Mouse (Mus musculus) adrenal gland, postnatal 10 days (tissue): ENCODE data around the gene Tagap. TPM values are rescaled to one million over a fixed set of nuclear protein-coding genes. Genes with fewer than 3 reads are reported as not detected.
"Not testable (repeated sequence)": the region's sequence is repeated elsewhere in the genome, so short reads cannot be mapped to it uniquely, and the experiment has no call there.

Experiments
- DNase-seq: peaks from one replicate; pipeline ENCODE4 v3.0.0; 2021; ENCODE audit warnings: mixed read lengths
- total RNA-seq, 2 experiments: library from RNA; stranded (reverse); gene quantifications; 2 replicates each; pipeline ENCODE4 v1.2.3; 2021

Tagap gene
- total RNA-seq, 2 experiments from 2014 or later: 4.5 to 4.6 TPM

- no peak for DNase-seq
Measured at GRCm38 (mm10) chr17:7914596-7915227, 11.1 kb upstream of the Tagap start.

- DNase-seq: no peak
Measured at GRCm38 (mm10) chr17:7915791-7916190, 10.0 kb upstream of the Tagap start.

GRCm38 (mm10) chr17:7916782-7917574 lies 8.8 kb upstream of the Tagap start:
- no peak for DNase-seq

- no peak for DNase-seq
Measured at GRCm38 (mm10) chr17:7918355-7918754, 7.4 kb upstream of the Tagap start.

GRCm38 (mm10) chr17:7919209-7919608 lies 6.6 kb upstream of the Tagap start:
- DNase-seq: no peak

- no peak for DNase-seq
Measured at GRCm38 (mm10) chr17:7922564-7922963, 3.2 kb upstream of the Tagap start.

GRCm38 (mm10) chr17:7924185-7924725 lies 1.5 kb upstream of the Tagap start:
- DNase-seq: no peak

GRCm38 (mm10) chr17:7927582-7928535 lies 2.1 kb downstream of the Tagap start:
- peak; percentile 87 for DNase-seq

- no peak for DNase-seq
Measured at GRCm38 (mm10) chr17:7928662-7929061, 2.9 kb downstream of the Tagap start.

GRCm38 (mm10) chr17:7929279-7929678 lies 3.5 kb downstream of the Tagap start:
- no peak for DNase-seq

GRCm38 (mm10) chr17:7931096-7931990 lies 5.5 kb downstream of the Tagap start:
- DNase-seq: no peak

GRCm38 (mm10) chr17:7932121-7932520 lies 6.3 kb downstream of the Tagap start:
- DNase-seq: not testable (repeated sequence)

- peak; percentile 52 for DNase-seq
Measured at GRCm38 (mm10) chr17:7939640-7940039, 13.8 kb downstream of the Tagap start.

GRCm38 (mm10) chr17:7945117-7946052 lies 19.6 kb downstream of the Tagap start, which contains the start of gene Rsph3a:
TSS of gene Rsph3a (plus strand) at chr17:7945614.
- DNase-seq: peak; percentile 91

GRCm38 (mm10) chr17:7946053-7946627 lies 20.3 kb downstream of the Tagap start:
- DNase-seq: not testable (repeated sequence)

- DNase-seq: not testable (repeated sequence)
Measured at GRCm38 (mm10) chr17:7951333-7951732, 25.5 kb downstream of the Tagap start.

- not testable (repeated sequence) for DNase-seq
Measured at GRCm38 (mm10) chr17:7957242-7957641, 31.4 kb downstream of the Tagap start.

GRCm38 (mm10) chr17:7963333-7963732 lies 37.5 kb downstream of the Tagap start:
- DNase-seq: not testable (repeated sequence)

- not testable (repeated sequence) for DNase-seq
Measured at GRCm38 (mm10) chr17:7964398-7964797, 38.6 kb downstream of the Tagap start.
